Mouse (Mus musculus) CD8-positive naive resting alpha-beta T cell, adult 2 months (primary cell): ENCODE results near the gene Purb.

Source experiments
- DNase-seq, 2 experiments: peaks; one replicate each; pipeline ENCODE4 v3.0.0; 2022; ENCODE audit warnings: low read depth in 2 of 2, low spot score in 2 of 2

The Purb gene

GRCm38 (mm10) chr11:6475867-6476484 lies at the start of gene Purb:
Gene Purb, minus strand, starts transcription at chr11:6475917.
- peak; percentile 83 to 85 for DNase-seq

GRCm38 (mm10) chr11:6525241-6525640 lies 49.5 kb upstream of the Purb start:
- no peak for DNase-seq

GRCm38 (mm10) chr11:6524880-6525238 lies 49.1 kb upstream of the Purb start:
- DNase-seq, result no peak

GRCm38 (mm10) chr11:6524165-6524879 lies 48.6 kb upstream of the Purb start:
- DNase-seq, result no peak

- no peak for DNase-seq
Observed at GRCm38 (mm10) chr11:6523662-6524088, 48.0 kb upstream of the Purb start.

- peak; percentile 39 to 50 for DNase-seq
Observed at GRCm38 (mm10) chr11:6522782-6523525, 47.2 kb upstream of the Purb start.

GRCm38 (mm10) chr11:6520507-6521173 lies 44.9 kb upstream of the Purb start, which contains the start of gene Myo1g:
Gene Myo1g, minus strand, starts transcription at chr11:6520965.
- peak; percentile 58 to 59 for DNase-seq

GRCm38 (mm10) chr11:6519491-6520033 lies 43.8 kb upstream of the Purb start:
- no peak for DNase-seq

- no peak for DNase-seq
Observed at GRCm38 (mm10) chr11:6514837-6515236, 39.1 kb upstream of the Purb start.

GRCm38 (mm10) chr11:6508269-6508876 lies 32.7 kb upstream of the Purb start:
- DNase-seq, result no peak

- DNase-seq, result no peak
Observed at GRCm38 (mm10) chr11:6506516-6506915, 30.8 kb upstream of the Purb start.

GRCm38 (mm10) chr11:6504689-6505088 lies 29.0 kb upstream of the Purb start:
- DNase-seq, result no peak

- no peak for DNase-seq
Observed at GRCm38 (mm10) chr11:6504226-6504625, 28.5 kb upstream of the Purb start.

GRCm38 (mm10) chr11:6502506-6502905 lies 26.8 kb upstream of the Purb start:
- DNase-seq, result no peak

- peak in 1 of 2 experiments; percentile 13 for DNase-seq
Observed at GRCm38 (mm10) chr11:6497311-6497948, 21.7 kb upstream of the Purb start.

- peak; percentile 33 to 49 for DNase-seq
Observed at GRCm38 (mm10) chr11:6489691-6490503, 14.2 kb upstream of the Purb start.

- no peak for DNase-seq
Observed at GRCm38 (mm10) chr11:6489257-6489656, 13.5 kb upstream of the Purb start.

- no peak for DNase-seq
Observed at GRCm38 (mm10) chr11:6488041-6488684, 12.4 kb upstream of the Purb start.

GRCm38 (mm10) chr11:6487496-6487895 lies 11.8 kb upstream of the Purb start:
- DNase-seq, result no peak
